Mouse (Mus musculus) stomach, embryonic 16.5 days (tissue): ENCODE measurements around the gene Lypd6b. TPM values are rescaled to one million over a fixed set of nuclear protein-coding genes. Genes with fewer than 3 reads are reported as not detected.

Experiments
- ATAC-seq: fragments of 200-750 bp; cut with Nextera tagmentation; 2 replicates; pipeline ENCODE4 v1.8.0; 2017; ENCODE audit warnings: moderate number of reproducible peaks, moderate TSS enrichment; ENCODE audit not compliant: insufficient read depth, low FRiP score
- H3K27ac ChIP-seq: fragments of 300-500 bp; sonication (generic); 2 replicates; pipeline ENCODE4 v1.5.1; 2014; ENCODE audit warnings: low read length
- H3K27me3 ChIP-seq: fragments of 300-500 bp; sonication (generic); 2 replicates; pipeline ENCODE4 v1.6.1; 2014; ENCODE audit warnings: low read length, control low read depth, mixed read lengths; ENCODE audit not compliant: control insufficient read depth, insufficient read depth
- H3K36me3 ChIP-seq: fragments of 300-500 bp; sonication (generic); 2 replicates; pipeline ENCODE4 v1.6.1; 2014; ENCODE audit warnings: low read length; ENCODE audit not compliant: control insufficient read depth, insufficient read depth
- H3K4me1 ChIP-seq: fragments of 300-500 bp; sonication (generic); 2 replicates; pipeline ENCODE4 v1.6.1; 2014; ENCODE audit warnings: low read length, control low read depth, mixed read lengths; ENCODE audit not compliant: control insufficient read depth, insufficient read depth
- H3K4me2 ChIP-seq: fragments of 300-500 bp; sonication (generic); 2 replicates; pipeline ENCODE4 v1.6.1; 2014; ENCODE audit warnings: low read depth, low read length, mixed read lengths
- H3K4me3 ChIP-seq: fragments of 300-500 bp; sonication (generic); replicated peaks from 2 replicates; pipeline ENCODE4 v1.5.1; 2014; ENCODE audit warnings: mild to moderate bottlenecking, low read length
- H3K9ac ChIP-seq: fragments of 300-500 bp; sonication (generic); 2 replicates; pipeline ENCODE4 v1.6.1; 2014; ENCODE audit warnings: low read length
- H3K9me3 ChIP-seq: fragments of 300-500 bp; sonication (generic); replicated peaks from 2 replicates; pipeline ENCODE4 v1.6.1; 2016; ENCODE audit warnings: low read length, control low read depth; ENCODE audit not compliant: control insufficient read depth
- WGBS: fragments of 180-500 bp; shearing (Covaris S2); extraction: QIAGEN DNeasy Blood & Tissue Kit; methylation state at CpG from one replicate; pipeline ENCODE4 v1.1.7; 2014; 5-methylcytosine and 5-hydroxymethylcytosine counted together
- polyA plus RNA-seq: library from polyadenylated mRNA; unstranded; fragments of >200 nt; fragmentation: Nextera tagmentation; extraction: Ambion mirVana; gene quantifications from 2 replicates; pipeline ENCODE4 v1.2.1, GENCODE M21; 2015

Lypd6b gene
- polyA plus RNA-seq, 1 experiment from 2014 or later: 20.8 TPM

- peak overlapping the region; percentile 68 for H3K4me3 ChIP-seq
- H3K9ac ChIP-seq: peak overlapping the region; percentile 85
- H3K4me2 ChIP-seq: peak overlapping the region; percentile 94
- H3K4me1 ChIP-seq: peaks cover 9% of the 10 kb centered on the region; the same call in 1 of the 2 replicates
- H3K36me3 ChIP-seq: no peaks in the 10 kb centered on the region
- peak overlapping the region; percentile 39 for H3K27ac ChIP-seq
- no peak for ATAC-seq
- WGBS: 2% methylated on average over 14 of the region's 14 CpGs
- no peaks in the 10 kb centered on the region; the same call in 1 of the 2 replicates for H3K27me3 ChIP-seq
- H3K9me3 ChIP-seq: no peaks in the 10 kb centered on the region
Measured at GRCm38 (mm10) chr2:49788051-49788418, 547 bp downstream of the Lypd6b start.

- 22% methylated on average over 3 of the region's 3 CpGs for WGBS
Measured at GRCm38 (mm10) chr2:49788643-49789042, 1.2 kb downstream of the Lypd6b start.

GRCm38 (mm10) chr2:49789078-49789477, 1.6 kb downstream of the Lypd6b start:
- H3K9me3 ChIP-seq: no peaks in the 10 kb centered on the region
- H3K27ac ChIP-seq: no peak overlapping the region
- no peaks in the 10 kb centered on the region for H3K36me3 ChIP-seq
- H3K9ac ChIP-seq: no peak overlapping the region
- peak overlapping the region; percentile 68 for H3K4me3 ChIP-seq
- H3K4me1 ChIP-seq: peaks cover 9% of the 10 kb centered on the region; the same call in 1 of the 2 replicates
- no peak for ATAC-seq
- WGBS: 74% methylated on average over 6 of the region's 6 CpGs
- no peaks in the 10 kb centered on the region; the same call in 1 of the 2 replicates for H3K27me3 ChIP-seq
- peak overlapping the region; percentile 94 for H3K4me2 ChIP-seq

More at GRCm38 (mm10) chr2:49788643-49789042, 1.2 kb downstream of the Lypd6b start:
- ATAC-seq: no peak
- H3K36me3 ChIP-seq: no peaks in the 10 kb centered on the region
- H3K9me3 ChIP-seq: no peaks in the 10 kb centered on the region
- no peaks in the 10 kb centered on the region; the same call in 1 of the 2 replicates for H3K27me3 ChIP-seq
- H3K9ac ChIP-seq: no peak overlapping the region
- H3K4me2 ChIP-seq: peak overlapping the region; percentile 94
- H3K4me1 ChIP-seq: peaks cover 9% of the 10 kb centered on the region; the same call in 1 of the 2 replicates
- H3K27ac ChIP-seq: no peak overlapping the region
- peak overlapping the region; percentile 68 for H3K4me3 ChIP-seq

GRCm38 (mm10) chr2:49789504-49789903, 2.0 kb downstream of the Lypd6b start:
- no peak for ATAC-seq
- Histone ChIP-seq H3K4me3 (peak overlapping the region; percentile 68; the same call in 1 of the 2 replicates), H3K36me3 (no peaks in the 10 kb centered on the region), H3K9ac (no peak overlapping the region), H3K27me3 (no peaks in the 10 kb centered on the region; the same call in 1 of the 2 replicates), H3K27ac (no peak overlapping the region), H3K9me3 (no peaks in the 10 kb centered on the region), H3K4me1 (peaks cover 9% of the 10 kb centered on the region; the same call in 1 of the 2 replicates), H3K4me2 (peak overlapping the region; percentile 94)
- 78% methylated on average over 5 of the region's 5 CpGs for WGBS

GRCm38 (mm10) chr2:49797444-49798143, 10.1 kb downstream of the Lypd6b start:
- Histone ChIP-seq H3K36me3 (no peaks in the 10 kb centered on the region), H3K4me3 (no peak overlapping the region), H3K27me3 (no peaks in the 10 kb centered on the region), H3K9me3 (no peaks in the 10 kb centered on the region), H3K4me1 (no peaks in the 10 kb centered on the region), H3K9ac (no peak overlapping the region), H3K27ac (no peak overlapping the region), H3K4me2 (no peak overlapping the region)
- WGBS: 59% methylated on average over 14 of the region's 14 CpGs
- ATAC-seq: no peak

- no peak overlapping the region for H3K4me3 ChIP-seq
- no peak for ATAC-seq
- H3K27ac ChIP-seq: no peak overlapping the region
- H3K9ac ChIP-seq: no peak overlapping the region
- H3K36me3 ChIP-seq: no peaks in the 10 kb centered on the region
- no peaks in the 10 kb centered on the region for H3K9me3 ChIP-seq
- no peaks in the 10 kb centered on the region for H3K4me1 ChIP-seq
- H3K4me2 ChIP-seq: no peak overlapping the region
- WGBS: 59% methylated on average over 8 of the region's 8 CpGs
- no peaks in the 10 kb centered on the region for H3K27me3 ChIP-seq
Measured at GRCm38 (mm10) chr2:49804448-49804847, 17.0 kb downstream of the Lypd6b start.

- Histone ChIP-seq H3K9me3 (no peaks in the 10 kb centered on the region), H3K4me1 (no peaks in the 10 kb centered on the region), H3K36me3 (no peaks in the 10 kb centered on the region), H3K27me3 (no peaks in the 10 kb centered on the region), H3K27ac (no peak overlapping the region), H3K9ac (no peak overlapping the region), H3K4me2 (no peak overlapping the region), H3K4me3 (no peak overlapping the region)
- WGBS: 79% methylated on average over 11 of the region's 11 CpGs
- ATAC-seq: no peak
Measured at GRCm38 (mm10) chr2:49805736-49806371, 18.4 kb downstream of the Lypd6b start.

- H3K4me1 ChIP-seq: peaks cover 12% of the 10 kb centered on the region; the same call in 1 of the 2 replicates
- H3K9me3 ChIP-seq: no peaks in the 10 kb centered on the region
- no peak overlapping the region for H3K4me3 ChIP-seq
- no peak overlapping the region for H3K4me2 ChIP-seq
- 69% methylated on average over 6 of the region's 6 CpGs for WGBS
- ATAC-seq: no peak
- no peak overlapping the region for H3K9ac ChIP-seq
- H3K36me3 ChIP-seq: no peaks in the 10 kb centered on the region
- H3K27ac ChIP-seq: peak overlapping the region; percentile 11; the same call in 1 of the 2 replicates
- no peaks in the 10 kb centered on the region for H3K27me3 ChIP-seq
Measured at GRCm38 (mm10) chr2:49809496-49809895, 22.0 kb downstream of the Lypd6b start.

- H3K4me3 ChIP-seq: no peak overlapping the region
Measured at GRCm38 (mm10) chr2:49811420-49811819, 23.9 kb downstream of the Lypd6b start.

More at GRCm38 (mm10) chr2:49811420-49811819, 23.9 kb downstream of the Lypd6b start:
- Histone ChIP-seq H3K4me1 (peaks cover 22% of the 10 kb centered on the region), H3K27ac (peak overlapping the region; percentile 87), H3K27me3 (no peaks in the 10 kb centered on the region), H3K4me2 (peak overlapping the region; percentile 22), H3K9ac (no peak overlapping the region), H3K36me3 (no peaks in the 10 kb centered on the region), H3K9me3 (no peaks in the 10 kb centered on the region)
- peak; percentile 31; the same call in 1 of the 2 replicates for ATAC-seq
- WGBS: 24% methylated on average over 11 of the region's 11 CpGs
